Mouse (Mus musculus) mature B cell (primary cell): ENCODE measurements around the gene Tuba3b.

Source experiments
- in situ Hi-C: fragments of 300-500 bp; cut with MboI; formaldehyde crosslinking; loops from 2 replicates; pipeline ENCODE4 v1.14.3; 2019

Tuba3b gene

GRCm38 (mm10) chr6:145667654-145668053 lies 52.1 kb downstream of the Tuba3b start:
- in situ Hi-C loops, result no loop called here

- in situ Hi-C loops, result no loop called here
These were observed 54.1 kb downstream of the Tuba3b start for GRCm38 (mm10) chr6:145669596-145670071.
